Mouse (Mus musculus) urinary bladder, postnatal 14 days (tissue): ENCODE measurements around the gene Dab1.
A peak's percentile ranks its signal among the peaks of the same experiment; 100 is the strongest.

ENCODE experiments used
- DNase-seq: peaks from one replicate; pipeline ENCODE4 v3.0.0; 2021; ENCODE audit warnings: low spot score

Gene Dab1

GRCm38 (mm10) chr4:103974536-103974935, 355.4 kb downstream of the Dab1 start:
- peak; percentile 9 for DNase-seq

GRCm38 (mm10) chr4:103974946-103975345, 355.8 kb downstream of the Dab1 start:
- DNase-seq: no peak

DNA sequence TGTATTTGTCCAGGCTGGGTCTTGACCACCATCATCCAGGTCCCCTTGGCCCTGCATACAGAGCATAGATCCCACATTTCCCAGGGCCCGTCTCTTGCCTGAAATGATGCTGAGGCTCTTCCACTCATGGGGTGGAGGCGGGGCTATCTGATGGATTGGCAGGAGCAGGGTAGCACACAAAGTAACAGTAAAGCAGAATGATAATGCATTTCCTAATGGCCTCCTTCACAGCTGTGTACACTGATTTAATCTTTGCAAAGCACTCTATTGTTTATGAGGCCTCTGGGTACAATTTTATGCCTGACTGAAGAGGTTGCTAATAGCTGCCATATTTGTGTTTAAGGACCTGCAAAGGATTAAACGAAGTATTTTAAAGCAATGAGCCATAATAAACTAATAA, 374.7 kb downstream of the Dab1 start:
- DNase-seq: no peak

DNA sequence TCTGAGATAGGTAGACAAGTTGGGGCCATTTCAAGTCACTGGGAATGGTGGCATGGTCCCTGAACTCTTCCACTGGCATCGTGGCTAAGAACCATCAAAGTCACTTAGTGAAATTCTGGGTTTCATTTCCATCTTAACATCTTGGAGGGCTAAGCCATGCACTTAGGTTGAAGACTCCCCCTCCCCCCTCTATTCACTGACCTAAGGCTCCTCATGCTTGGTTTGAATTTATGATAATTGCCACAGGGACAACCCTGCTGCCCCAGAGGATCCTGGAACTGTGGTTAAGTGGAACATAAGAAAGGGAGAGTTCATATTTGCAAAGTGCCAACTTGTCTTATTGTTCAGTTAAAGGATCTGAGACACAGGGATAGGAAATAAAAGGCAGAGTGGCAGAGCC, 375.2 kb downstream of the Dab1 start:
- no peak for DNase-seq

DNA sequence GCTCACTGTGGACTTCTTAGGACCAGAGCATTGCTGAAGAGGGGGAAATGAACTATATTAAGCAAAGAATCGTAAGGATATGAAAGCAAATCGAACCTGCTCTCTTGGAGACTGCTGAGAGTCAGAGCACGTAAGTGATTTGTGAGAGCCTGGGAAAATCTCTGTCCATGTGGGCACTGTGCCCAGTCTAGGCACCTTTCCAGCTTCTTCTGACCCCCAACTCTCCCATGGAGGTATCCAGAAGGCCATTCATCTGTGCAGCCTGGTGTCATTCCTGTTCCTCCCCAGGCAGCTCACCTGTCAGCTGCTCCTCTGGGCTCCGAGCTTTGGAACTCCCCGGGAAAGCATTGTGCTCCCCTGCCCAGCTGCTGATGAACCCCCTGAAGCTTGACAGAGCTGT, 389.2 kb downstream of the Dab1 start:
- no peak for DNase-seq

DNA sequence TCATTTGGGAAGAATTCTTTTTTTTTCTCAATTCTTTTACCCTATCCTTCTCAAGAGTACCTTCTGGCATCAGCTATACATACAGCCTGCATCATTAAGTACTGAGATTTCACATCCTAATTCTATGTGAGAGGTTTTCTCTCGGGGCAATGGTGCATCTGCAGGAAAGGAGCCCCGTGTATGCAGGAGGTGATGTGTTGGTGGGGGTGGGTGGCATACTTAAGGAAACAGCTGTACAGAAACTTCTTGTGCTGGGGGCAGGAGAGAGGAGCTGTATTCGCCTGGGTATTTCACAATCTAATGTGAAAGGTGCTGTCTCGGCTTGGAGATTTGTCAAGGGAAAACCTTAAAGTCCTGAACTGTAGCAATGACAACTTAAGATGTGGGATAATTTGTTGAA, 392.5 kb downstream of the Dab1 start:
- no peak for DNase-seq

GRCm38 (mm10) chr4:104012150-104012549, 393.0 kb downstream of the Dab1 start:
- DNase-seq: no peak

- DNase-seq: no peak
Measured at GRCm38 (mm10) chr4:104025117-104025694, 406.0 kb downstream of the Dab1 start.

- no peak for DNase-seq
Measured at GRCm38 (mm10) chr4:104026834-104027233, 407.7 kb downstream of the Dab1 start.

DNA sequence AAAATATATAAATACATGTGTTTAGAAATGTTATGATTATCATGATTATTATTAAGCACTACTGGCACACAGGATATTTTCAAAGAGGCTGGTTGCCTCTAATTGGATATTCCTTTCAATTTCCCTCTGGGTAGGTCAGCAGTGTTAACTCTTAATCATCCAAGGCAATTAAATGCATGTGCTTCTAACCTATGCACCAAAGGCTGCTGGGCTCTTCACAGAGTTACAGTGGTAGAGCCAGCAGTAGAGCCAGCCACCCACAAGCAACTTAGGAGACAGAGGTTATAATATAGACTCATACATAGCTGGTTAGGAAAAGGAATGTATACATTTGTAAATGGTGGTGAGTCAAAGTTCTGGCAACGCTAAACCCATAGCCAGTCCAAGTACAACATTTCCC, 408.1 kb downstream of the Dab1 start:
- DNase-seq: no peak

DNA sequence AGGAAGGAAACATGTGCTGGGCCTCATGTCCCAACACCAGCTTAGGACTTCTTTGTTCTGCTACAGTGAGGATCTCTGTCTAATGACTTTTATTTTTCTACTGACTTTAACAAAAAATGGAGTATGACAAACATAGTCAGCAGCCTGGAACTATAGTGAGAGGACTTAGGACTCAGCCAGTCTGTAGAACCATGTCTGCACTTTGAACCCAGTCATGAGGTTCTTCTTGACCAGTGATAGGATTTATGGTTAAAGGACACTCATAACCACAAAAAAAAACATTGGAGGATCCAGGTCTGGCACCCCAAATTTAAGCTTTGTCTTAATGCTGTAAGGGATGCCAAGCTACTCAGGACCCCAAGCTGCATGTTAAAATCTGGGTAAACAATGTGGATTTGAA, 416.9 kb downstream of the Dab1 start:
- no peak for DNase-seq

GRCm38 (mm10) chr4:104039588-104039987, 420.4 kb downstream of the Dab1 start:
- no peak for DNase-seq

- DNase-seq: no peak
Measured at GRCm38 (mm10) chr4:104043441-104043840, 424.3 kb downstream of the Dab1 start.

GRCm38 (mm10) chr4:104044634-104045033, 425.5 kb downstream of the Dab1 start:
- DNase-seq: no peak

GRCm38 (mm10) chr4:104047966-104048804, 429.0 kb downstream of the Dab1 start:
- DNase-seq: no peak

DNA sequence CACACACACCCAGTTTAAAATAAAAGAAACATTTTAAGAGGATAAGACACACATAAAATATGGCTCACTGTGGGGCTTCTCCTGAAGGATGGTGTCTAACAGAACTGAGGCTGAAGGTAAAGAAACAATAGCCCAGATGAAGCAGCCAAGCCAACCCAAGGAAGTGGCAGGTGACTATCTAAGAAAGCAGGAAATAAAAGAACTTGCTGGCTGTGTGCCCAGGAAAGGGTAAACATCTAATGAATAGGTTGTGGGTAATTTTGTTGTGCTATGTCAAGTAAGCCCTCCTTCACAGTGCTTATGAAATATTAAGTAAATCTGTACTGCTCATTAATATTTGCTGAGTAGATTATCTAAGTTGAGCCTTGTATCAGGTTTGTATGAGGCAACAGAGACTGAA, 438.0 kb downstream of the Dab1 start:
- DNase-seq: no peak

GRCm38 (mm10) chr4:104059569-104059968, 440.4 kb downstream of the Dab1 start:
- DNase-seq: no peak

- no peak for DNase-seq
Measured at GRCm38 (mm10) chr4:104062356-104062755, 443.2 kb downstream of the Dab1 start.

DNA sequence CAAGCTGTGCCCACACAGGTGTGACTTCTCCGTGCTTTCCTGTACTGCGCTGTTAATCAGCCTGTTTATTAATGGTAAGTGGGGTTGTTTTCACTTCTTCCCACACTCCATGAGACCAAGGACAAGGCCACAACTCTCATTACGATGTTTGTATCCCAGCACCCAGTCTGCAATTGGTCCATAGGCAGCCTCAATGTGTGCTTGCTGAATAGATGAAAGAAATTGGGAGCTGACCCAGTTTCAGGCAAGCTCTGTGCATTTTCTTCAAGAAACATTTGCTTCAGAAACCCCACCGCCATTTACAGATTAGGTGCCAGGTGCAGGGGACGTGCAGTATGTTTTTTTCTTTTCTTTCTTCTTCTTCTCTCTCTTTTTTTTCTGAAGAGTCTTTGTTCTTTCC, 447.7 kb downstream of the Dab1 start:
- DNase-seq: no peak

- DNase-seq: no peak
Measured at GRCm38 (mm10) chr4:104067748-104068147, 448.6 kb downstream of the Dab1 start.

GRCm38 (mm10) chr4:104071296-104071695, 452.1 kb downstream of the Dab1 start:
- DNase-seq: no peak

DNA sequence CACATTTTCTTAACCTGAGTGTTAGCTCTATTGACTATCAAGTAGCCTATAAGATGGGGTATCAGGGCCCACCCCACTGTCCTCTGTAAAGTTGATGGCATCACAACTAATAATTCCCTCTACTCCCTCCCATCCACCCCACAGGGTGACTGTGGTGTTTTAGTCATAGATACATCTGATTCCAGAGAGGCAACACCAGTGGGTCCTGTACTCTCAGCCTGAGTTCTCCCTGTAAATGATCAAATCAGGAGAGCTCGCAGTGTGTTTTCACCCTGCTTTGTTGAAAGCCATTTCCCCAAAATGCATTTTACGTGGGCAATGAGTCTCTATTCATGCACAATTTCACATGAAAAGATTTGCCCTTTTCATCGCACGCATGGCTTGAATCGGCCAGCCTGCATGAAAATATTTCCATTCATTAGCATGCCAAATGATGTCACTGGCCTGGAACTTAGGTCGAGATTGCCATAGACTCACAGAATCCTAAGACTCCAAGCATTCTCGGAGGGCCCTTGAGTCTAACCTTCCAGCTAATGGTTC, 454.8 kb downstream of the Dab1 start:
- DNase-seq: no peak

DNA sequence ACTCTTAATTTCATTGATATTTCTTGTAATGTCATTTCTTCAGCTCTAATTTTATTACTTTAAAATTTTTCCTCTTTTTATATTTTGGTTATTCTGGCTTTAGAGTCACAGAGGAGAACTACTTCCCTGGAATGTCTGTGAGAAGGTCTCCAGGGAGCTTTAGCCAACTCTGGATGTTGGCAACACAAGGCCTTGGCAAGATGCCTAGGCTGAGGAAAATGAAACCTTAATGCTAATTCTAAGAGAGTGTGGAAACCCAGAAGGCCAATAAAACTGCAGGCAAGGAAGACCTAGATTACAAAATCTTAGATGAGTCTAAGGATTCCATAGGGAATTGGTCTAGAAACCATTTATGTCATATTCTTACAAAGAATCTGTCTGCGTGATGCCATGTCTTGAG, 458.6 kb downstream of the Dab1 start:
- DNase-seq: peak; percentile 18

DNA sequence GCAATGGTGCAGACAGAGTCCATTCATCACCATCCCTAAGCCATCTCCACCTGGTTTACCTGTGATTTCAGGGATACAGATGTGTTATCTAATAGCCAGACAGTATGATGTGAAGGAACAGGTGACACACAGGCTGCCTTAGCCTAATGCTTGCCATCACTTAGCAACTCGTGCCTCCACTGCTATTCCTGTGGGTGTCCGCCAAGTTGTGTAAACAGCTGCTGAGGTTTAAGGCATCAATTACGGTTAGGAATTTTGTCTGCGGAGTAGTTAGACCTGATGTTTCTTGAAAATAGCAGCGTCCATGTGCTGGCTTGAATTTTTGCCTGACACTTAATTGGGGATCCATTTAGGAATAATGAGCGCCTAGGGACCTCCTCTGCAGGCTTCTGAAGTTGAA, 487.1 kb downstream of the Dab1 start:
- no peak for DNase-seq
